Mouse (Mus musculus): ENCODE data around the gene Cox7c.
"Not testable (repeated sequence)": the region's sequence is repeated elsewhere in the genome, so short reads cannot be mapped to it uniquely, and the experiment has no call there.

The Cox7c gene

GRCm38 (mm10) chr13:86046254-86046951 lies at the start of gene Cox7c:
Gene Cox7c, minus strand, starts transcription at chr13:86046904.
- DNase-seq (ENCODE audit: low spot score), result peak; percentile 63

GRCm38 (mm10) chr13:86068011-86068724 lies 21.5 kb upstream of the Cox7c start:
- DNase-seq (ENCODE audit: low spot score), result no peak

GRCm38 (mm10) chr13:86067508-86067907 lies 20.8 kb upstream of the Cox7c start:
- no peak for DNase-seq (ENCODE audit: low spot score)

GRCm38 (mm10) chr13:86054091-86054490 lies 7.4 kb upstream of the Cox7c start:
- DNase-seq (ENCODE audit: low spot score), result not testable (repeated sequence)

GRCm38 (mm10) chr13:86004907-86005675 lies 41.6 kb downstream of the Cox7c start:
- DNase-seq (ENCODE audit: low spot score), result no peak

Measured in spleen, adult 12 weeks (tissue).